Mouse (Mus musculus) layer of hippocampus, adult 9-11 months (tissue): ENCODE measurements around the gene Adra2b.

Source experiments
- DNase-seq: peaks from one replicate; pipeline ENCODE4 v3.0.0; 2022

The Adra2b gene

DNA sequence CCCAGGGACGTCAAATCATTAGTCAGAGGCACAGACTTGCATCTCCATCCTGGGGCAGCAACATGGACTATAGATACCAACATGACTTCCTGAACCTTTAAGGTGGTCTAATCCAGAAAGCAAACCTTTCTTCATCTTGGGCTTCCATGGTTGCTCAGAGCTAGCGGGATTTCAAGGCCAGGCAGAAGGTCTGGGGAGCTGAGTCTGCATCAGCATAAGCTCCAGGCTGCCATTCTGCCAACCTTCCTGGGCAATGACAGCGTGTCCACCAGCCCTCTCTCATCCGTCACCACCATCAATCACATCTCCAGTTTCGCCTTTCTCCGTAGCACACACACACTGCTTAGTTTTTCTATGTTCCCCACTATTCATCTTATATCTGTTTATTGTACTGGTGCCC lies 23.7 kb upstream of the Adra2b start:
- DNase-seq = no peak

DNA sequence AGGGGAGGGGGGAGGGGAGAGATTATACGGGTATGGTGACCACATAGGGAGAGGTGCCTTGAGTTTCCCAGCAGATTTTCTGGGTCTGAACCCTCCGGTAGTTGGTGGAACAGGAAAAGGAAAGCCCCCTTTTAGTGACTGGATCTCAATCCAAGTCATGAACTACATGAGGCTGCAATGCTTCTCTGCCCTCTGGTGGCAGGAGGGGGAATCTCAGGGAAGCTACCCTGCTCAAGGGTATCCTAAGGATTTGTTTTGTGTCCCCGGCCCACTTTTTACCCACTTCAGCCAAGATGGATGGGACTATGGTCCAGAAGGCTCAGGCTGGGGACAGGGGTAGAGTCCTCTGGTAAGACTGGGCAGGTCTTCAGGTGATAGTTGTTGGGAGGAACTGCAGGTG lies 21.8 kb upstream of the Adra2b start:
- no peak for DNase-seq

DNA sequence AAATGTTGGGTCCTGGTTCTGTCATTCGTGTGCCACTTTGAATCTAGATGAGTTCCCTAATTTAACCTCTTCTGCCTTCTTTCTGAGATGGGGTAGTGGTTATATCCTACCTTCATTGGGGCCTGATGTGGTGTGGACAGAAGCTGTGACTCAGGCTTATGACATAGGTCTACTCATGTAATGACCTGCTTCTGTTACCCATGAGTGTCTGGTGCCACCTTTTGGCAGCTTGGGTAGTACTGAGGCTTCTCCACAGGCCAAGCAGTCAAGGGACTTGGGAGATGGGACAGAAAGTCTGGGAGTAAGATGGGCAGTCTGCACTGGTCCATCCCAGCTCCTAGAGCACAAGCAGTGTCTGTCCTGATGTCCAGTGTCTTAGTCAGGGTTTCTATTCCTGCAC lies 16.7 kb upstream of the Adra2b start:
- no peak for DNase-seq

DNA sequence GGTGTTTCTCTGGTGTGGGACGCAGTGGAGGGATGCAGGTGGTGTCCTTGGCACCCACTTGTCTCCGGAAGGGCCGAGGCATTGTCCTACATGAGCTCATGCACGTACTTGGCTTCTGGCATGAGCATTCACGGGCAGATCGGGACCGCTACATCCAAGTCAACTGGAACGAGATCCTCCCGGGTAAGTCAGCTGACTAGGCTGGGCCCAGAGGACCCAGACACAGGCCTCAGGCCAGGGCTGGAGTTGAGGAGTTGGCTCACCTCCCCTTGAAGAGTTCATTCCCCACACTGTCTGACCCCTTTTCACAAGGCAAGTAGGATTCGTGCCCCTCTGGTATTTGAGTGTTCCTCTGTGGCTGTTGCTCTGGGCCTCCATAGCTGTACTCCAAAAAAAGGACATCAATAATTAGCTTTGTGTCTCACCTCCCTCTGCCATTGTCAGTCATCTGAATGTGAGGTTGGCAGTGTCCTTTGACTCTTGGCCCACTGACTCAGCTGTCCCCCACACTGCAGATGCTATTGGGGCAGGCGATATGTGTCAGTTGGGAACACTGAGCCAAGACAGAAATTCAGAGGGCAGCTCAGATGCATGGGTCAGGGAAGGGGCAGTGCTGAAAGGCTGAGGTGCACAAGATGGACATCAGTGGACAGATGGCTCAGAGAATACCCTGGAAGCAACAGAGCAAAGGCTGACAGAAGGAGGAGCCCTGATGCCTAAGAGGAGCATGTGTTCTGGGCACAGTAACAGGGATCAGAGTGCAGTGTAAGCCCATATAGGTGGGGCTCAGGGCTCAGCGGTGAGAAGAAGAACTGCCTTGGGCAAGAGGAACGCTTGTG lies 15.6 kb upstream of the Adra2b start:
- DNase-seq = no peak

DNA sequence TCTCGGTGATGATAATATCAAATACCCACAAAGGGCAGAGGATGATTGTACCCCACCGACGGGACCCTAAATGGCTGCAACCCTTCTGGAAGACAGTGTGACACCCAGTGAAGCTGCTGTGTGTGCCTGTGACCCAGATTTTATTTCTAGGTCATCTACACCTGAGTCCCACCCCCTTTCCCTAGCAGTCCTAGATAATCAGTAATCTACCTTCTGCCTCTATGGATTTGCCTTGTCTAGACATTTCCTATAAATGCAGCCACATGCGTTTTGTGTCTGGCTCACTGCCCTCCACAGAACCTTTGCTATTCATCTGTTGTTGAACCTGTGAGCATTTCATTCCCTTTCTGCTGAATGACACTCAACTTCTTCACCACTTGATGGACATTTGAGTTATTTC lies 9.1 kb upstream of the Adra2b start:
- DNase-seq = no peak

GRCm38 (mm10) chr2:127363282-127363652 lies 259 bp downstream of the Adra2b start:
- DNase-seq = no peak

GRCm38 (mm10) chr2:127363696-127364095 lies 688 bp downstream of the Adra2b start:
- DNase-seq = no peak

- DNase-seq = no peak
Observed at GRCm38 (mm10) chr2:127364452-127364851, 1.4 kb downstream of the Adra2b start.

DNA sequence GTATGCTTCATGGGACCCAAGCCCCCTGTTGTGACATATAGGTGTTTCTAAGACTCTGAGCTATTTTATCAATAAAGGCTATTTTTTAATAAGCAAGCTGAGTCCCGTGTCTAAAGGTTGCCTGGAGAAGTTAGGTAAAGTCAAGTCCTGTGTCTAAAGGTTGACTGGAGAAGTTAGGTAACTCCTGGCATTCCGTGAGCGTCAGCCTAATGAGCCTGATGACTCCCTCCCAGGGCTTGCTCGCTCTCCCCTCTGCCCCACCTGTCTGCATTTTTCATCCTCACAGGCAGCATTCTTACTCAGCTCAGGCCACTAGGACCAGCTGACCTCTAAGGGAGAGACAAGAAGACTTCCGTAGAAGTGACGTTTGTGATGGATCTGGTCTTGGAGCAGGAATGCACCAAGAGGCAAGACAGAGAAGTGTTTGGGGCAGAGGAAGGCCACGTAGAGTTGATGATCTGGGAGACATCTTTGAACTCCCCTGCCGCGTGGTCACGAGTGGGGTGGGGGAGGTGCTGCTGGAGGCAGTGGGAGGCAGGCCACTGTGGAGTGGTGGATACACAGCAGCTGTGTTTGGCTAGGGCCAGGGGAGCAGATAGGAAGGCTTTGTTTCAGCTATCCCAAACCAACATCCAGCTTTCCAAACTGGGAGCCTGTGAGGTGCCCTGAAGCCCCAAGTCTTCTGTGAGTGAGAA lies 4.3 kb downstream of the Adra2b start:
- DNase-seq = no peak

- DNase-seq = no peak
Observed at GRCm38 (mm10) chr2:127369703-127370376, 6.8 kb downstream of the Adra2b start.

GRCm38 (mm10) chr2:127370561-127371483 lies 7.8 kb downstream of the Adra2b start:
- DNase-seq = no peak

GRCm38 (mm10) chr2:127371484-127371861 lies 8.5 kb downstream of the Adra2b start:
- no peak for DNase-seq

DNA sequence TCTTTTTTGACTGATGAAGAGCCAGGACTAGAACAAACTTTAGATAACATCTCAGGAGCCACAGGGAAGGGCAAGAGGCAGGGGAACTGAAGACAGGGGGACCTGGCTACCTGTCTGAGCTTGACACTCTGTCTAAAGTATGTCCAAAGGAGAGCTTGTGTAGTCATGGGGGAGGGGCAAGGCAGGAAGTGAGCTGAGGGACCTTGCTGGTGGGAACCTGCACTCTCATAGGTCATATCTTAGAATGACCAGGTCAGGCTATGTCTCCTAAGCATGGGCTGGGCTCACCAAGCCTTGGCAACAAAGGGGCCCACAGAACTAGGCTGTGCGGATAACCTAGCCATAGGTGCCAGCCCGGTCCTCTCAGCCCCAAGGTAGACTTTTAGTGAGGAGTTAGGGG lies 9.1 kb downstream of the Adra2b start:
- no peak for DNase-seq

- no peak for DNase-seq
Observed at GRCm38 (mm10) chr2:127374131-127374530, 11.1 kb downstream of the Adra2b start.

DNA sequence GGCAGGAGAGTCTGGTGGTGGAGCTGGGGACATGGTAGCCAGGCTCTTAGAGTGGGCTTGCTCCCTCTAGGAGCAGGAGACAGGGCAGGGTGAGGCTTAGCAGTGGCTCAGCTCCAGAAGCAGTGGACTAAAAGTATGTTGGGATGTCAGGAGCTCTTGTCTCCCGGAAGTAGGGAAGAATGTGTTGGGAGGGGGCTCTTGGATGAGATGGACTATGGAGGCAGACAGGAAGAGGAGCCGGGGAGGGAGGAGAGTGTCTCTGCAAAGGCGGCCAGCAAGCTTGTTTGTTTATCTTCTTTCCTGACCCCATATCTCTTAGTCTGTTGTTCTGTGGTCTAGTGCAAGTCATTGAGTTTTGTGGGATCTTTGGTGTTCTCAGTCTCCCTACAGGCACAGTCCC lies 12.1 kb downstream of the Adra2b start:
- no peak for DNase-seq

DNA sequence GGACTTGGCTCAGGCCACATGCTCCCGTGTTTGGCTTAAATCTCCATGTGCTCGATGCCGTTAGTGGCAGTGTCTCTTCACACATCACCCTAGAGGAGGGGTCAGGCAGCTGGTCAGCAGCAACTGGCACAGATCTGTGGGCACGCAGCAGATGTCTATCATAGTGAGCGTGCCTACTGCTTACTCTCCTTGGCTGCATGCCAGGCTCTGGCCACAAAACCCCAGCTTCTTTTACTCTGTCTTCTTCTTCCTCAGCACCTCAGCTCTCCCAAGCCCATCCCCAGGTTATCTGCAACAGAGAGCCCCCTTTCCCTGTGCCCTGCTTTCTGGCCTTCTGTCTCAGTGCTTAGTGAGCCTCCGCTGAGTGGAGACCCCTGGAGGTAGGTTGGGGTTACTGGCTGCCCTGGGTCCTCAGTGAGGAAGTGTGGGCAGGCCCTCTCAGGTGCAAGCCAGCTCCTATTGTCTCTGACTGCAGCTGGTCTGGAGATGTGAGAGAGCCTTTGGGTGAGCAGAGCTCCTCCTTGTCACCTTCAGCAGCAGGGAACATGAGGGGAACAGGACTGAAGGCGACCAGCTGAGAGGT lies 12.8 kb downstream of the Adra2b start:
- DNase-seq = no peak

- no peak for DNase-seq
Observed at GRCm38 (mm10) chr2:127376423-127377051, 13.5 kb downstream of the Adra2b start.

DNA sequence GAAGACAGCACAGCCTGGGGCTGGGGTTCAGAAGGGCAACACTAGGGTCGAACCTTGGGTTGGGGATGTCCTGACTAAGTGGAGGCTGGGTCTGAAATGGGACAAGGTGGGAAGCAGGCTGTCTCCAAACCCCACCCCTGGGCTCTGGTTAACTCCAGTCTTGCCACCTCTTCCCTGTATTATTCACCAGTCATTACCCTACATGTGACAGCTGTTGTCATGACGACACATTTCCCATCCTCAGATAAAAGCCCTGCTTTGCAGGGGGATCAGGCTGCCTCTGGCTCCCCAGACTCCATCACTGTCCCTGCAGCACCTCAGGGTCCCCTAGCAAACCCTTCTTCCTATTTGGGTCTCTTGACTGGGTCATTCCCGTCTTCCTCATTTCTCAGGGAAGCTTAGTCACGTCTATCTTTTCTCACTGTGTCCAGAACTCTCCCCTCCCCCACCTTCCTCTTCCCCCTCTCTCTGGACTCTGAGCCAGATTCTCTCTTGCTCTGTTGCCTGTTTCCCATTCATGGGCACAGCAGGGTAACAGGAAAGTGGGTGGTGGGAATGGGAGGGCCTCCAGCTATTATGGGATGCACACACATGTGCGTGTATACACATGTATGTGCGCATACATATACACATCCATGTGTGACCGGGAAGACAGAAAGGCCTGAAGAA lies 15.1 kb downstream of the Adra2b start:
- DNase-seq = peak; percentile 10

- DNase-seq = no peak
Observed at GRCm38 (mm10) chr2:127378611-127378990, 15.6 kb downstream of the Adra2b start.

DNA sequence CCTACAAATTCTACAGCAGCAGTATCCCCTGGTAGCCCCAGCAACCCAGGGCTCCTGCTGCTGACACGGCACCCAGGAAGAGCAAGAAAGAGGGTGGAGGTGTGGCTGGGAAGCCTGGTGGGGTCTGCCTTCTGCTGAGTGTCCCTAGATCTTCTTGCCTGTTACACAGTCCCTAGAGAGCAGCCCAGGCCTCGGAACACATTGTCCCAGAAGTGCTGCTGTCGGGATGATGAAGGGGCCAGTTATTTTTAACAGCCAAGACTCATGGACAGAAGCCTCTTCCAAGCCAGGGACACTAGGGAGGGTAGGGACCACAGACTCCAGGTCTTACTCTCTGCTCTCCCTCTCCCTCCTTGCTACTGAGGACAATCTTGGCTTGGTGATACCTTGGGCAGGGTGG lies 16.2 kb downstream of the Adra2b start:
- no peak for DNase-seq

DNA sequence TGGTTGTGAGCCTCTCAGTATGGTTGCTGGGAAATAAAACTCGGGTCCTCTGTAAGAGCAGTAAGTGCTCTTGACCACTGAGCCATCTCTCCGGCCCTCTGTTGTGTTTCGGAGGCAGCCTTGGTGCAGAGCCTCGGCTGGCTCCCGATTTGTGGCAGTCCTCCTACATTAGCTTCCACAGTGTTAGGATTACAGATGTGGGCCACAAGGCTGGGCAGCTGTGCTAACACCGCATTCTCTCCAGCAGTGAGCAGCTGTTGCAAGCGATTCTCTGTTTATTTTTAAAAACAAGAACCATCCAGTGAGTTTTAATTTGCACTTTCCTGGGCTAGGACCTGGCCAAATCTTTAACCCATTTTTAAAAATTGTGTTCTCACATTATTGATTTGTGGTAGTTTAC lies 20.9 kb downstream of the Adra2b start:
- no peak for DNase-seq
